Mouse (Mus musculus) adrenal gland, adult (tissue): ENCODE results near the gene Eef1g.
A peak's percentile ranks its signal among the peaks of the same experiment; 100 is the strongest.

Experiments
- DNase-seq, 2 experiments: peaks; one replicate each; pipeline ENCODE4 v3.0.0; 2022 to 2023; ENCODE audit warnings: low spot score in 1 of 2; ENCODE audit not compliant: inconsistent age in 2 of 2

Gene Eef1g

DNA sequence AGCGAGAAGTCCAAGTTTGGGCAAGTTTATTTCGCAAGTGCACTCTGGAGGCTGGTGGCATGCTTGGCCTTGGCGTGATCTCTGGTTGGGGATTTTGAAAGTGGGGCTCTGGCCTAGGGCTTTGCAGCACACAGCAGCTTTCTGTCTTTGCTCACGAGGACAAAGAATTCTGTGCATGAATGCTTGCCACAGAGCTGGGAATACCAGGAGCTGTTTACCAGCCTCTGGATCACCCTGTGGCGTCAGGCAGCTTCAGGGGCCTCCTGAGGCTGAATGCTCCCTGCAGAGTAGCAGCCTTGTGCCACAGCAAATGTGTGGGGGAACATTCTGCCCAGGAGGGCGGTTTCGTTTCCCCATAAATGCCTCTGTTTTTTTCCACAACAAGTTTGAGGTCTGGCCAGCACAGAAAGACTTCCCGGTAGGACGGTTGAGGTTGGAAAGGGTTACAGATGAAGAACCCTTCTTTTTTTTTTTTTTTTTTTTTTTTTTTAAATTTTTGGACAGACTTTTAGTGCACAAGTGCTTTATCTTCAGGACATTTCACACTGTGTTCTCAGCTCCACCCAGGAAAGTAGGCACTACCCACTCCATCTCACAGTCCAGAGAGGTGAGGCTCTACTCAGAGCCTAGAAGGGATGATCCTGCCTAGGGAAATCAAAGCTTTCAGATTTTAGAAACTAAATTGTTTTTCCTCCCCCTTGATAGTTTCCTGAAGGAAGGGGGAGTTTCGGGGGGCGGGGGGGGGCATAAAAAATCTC lies 56.4 kb downstream of the Eef1g start:
- peak; percentile 65 to 90 for DNase-seq

- no peak for DNase-seq
Observed at GRCm38 (mm10) chr19:9025562-9026257, 58.9 kb downstream of the Eef1g start.

DNA sequence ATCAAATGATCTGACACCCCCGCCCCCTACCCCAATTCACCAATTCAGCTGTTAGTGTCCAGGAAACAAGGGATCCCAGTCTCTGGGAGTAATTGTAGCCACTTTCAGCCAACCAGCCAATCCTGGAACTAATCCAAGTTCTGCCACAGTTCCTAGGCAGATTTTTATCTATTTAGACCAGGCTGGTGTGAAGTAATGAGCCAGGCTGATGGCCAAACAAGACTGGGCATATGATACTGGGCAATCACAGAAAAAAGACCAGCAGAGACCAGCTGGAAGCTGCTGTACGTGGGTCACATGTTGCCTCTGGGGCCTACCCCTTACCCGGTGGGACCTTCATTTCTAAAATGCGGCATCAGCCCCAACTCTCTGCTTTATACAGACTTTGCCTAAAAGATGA lies 59.8 kb downstream of the Eef1g start:
- DNase-seq: peak in 1 of 2 experiments; percentile 51

DNA sequence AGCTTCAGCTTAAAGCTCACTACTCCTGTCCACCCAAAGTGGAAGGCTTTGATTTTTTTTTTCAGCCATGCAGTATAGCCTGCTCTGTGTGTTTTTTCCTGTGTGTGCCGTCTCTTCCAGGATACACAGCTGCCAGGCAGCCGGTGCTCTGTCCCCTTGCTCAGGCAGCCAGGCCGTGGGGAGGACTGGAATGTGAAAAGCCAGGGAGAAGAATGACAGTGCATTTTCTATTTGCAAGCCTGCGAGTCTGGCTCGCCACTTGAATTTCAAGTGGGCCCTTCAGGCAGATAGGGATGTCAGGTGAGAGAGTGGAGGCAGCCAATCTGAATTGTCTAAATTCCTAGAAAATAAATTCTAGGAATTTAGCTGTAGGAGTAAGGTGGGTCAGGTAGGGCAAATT lies 61.0 kb downstream of the Eef1g start:
- no peak for DNase-seq
